Comparison of ENCODE assay signal across 9 mouse cellular contexts in the genomic region with DNA sequence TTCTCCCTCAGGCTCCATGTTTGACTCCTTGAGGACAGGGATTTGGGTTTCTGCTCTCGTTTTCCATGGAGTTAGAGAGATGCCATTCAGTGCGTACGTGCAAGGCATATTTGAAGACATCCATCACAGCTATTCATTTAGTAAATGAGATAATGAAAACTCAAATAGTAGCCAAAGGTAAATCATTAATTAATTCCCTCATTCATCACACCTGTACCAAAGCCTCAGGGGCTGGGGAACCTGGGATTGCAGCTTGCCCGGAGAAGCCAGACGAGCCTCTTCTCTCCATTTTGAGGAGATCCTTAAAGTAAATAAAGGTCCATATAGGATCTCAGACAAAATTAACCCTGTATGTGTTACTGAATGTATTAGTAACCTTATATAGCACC. TPM values are rescaled to one million over a fixed set of nuclear protein-coding genes. Genes with fewer than 3 reads are reported as not detected.
DNase-seq lines count a peak whose midpoint lies in the region; ATAC-seq and TF ChIP-seq lines count a peak whose summit lies in the region.
"Had no signal": no experiment of that assay in that cellular context is flagged by ENCODE, and none has a peak within 500 bp of the region (broad histone marks: within the 10 kb centered on the region; RNA-seq: fewer than 3 reads in every experiment).

No protein-coding gene starts in this region.

- no peak for TF ChIP-seq POLR2A in limb, embryonic 14.5 days (IDR thresholded peaks at IDR 0.05; ENCODE audit: borderline replicate concordance, extremely low read depth, insufficient read depth, insufficient read length)
- TF ChIP-seq POLR2A in olfactory bulb, adult 2 months (IDR thresholded peaks at IDR 0.05; ENCODE audit: insufficient read depth, low read depth, low read length) = no peak

- no peak for TF ChIP-seq CTCF in olfactory bulb, adult 2 months (IDR thresholded peaks at IDR 0.05; ENCODE audit: insufficient read depth, low read depth, low read length)

- DNase-seq in kidney, adult 9 months = peak; percentile 58
- no peak for DNase-seq in kidney, postnatal 4 days
- DNase-seq in hindbrain, embryonic 11.5 days (ENCODE audit: low spot score) = no peak
- DNase-seq in limb, embryonic 14.5 days (ENCODE audit: low spot score) = no peak
- DNase-seq in lung, postnatal 4 days = no peak
- DNase-seq in cerebellum, adult 8-10 months = no peak
- DNase-seq: thymus, postnatal 14 days had no signal

- H3K4me2 ChIP-seq in hindbrain, embryonic 11.5 days (replicated peaks; ENCODE audit: low read depth, low read length) = peak overlapping the region; percentile 82
- peak overlapping the region; percentile 96 for H3K4me2 ChIP-seq in limb, embryonic 14.5 days (replicated peaks; ENCODE audit: low read depth, low read length, severe bottlenecking)

- H3K9ac ChIP-seq in hindbrain, embryonic 11.5 days (ENCODE audit: low read depth, low read length) = no peak overlapping the region
- H3K9ac ChIP-seq in limb, embryonic 14.5 days (ENCODE audit: low read depth, low read length, severe bottlenecking) = no peak overlapping the region

- no peaks in the 10 kb centered on the region for H3K36me3 ChIP-seq in hindbrain, embryonic 11.5 days (ENCODE audit: control insufficient read depth, insufficient read depth, low read length)
- H3K36me3 ChIP-seq in limb, embryonic 14.5 days (ENCODE audit: control insufficient read depth, insufficient read depth, low read length) = no peaks in the 10 kb centered on the region

- H3K4me3 ChIP-seq in hindbrain, embryonic 11.5 days (ENCODE audit: low read depth, low read length) = peak overlapping the region; percentile 8
- H3K4me3 ChIP-seq in limb, embryonic 14.5 days (replicated peaks; ENCODE audit: low read length) = peak overlapping the region; percentile 81; the same call in 1 of the 2 replicates
- no peak overlapping the region for H3K4me3 ChIP-seq in olfactory bulb, adult 2 months (ENCODE audit: insufficient read depth, low read depth, low read length)

- no peaks in the 10 kb centered on the region for H3K9me3 ChIP-seq in hindbrain, embryonic 11.5 days (ENCODE audit: control insufficient read depth, low read length)
- no peaks in the 10 kb centered on the region for H3K9me3 ChIP-seq in limb, embryonic 14.5 days (ENCODE audit: control insufficient read depth, low read length)

- ATAC-seq in hindbrain, embryonic 11.5 days (ENCODE audit: low FRiP score) = no peak
- no peak for ATAC-seq in limb, embryonic 14.5 days (ENCODE audit: low FRiP score, low read depth)
- ATAC-seq in megakaryocyte, adult 5-6 weeks (ENCODE audit: poor library complexity, severe bottlenecking) = no peak

- peak overlapping the region; percentile 80; the same call in 1 of the 2 replicates for H3K27ac ChIP-seq in hindbrain, embryonic 11.5 days (ENCODE audit: low read depth, low read length)
- H3K27ac ChIP-seq in limb, embryonic 14.5 days (replicated peaks; ENCODE audit: low read depth, low read length) = no peak overlapping the region
- H3K27ac ChIP-seq in olfactory bulb, adult 2 months (ENCODE audit: insufficient read depth, low read depth, low read length) = peak overlapping the region; percentile 84

- H3K4me1 ChIP-seq in hindbrain, embryonic 11.5 days (replicated peaks; ENCODE audit: control insufficient read depth, insufficient read depth, low read length) = no peaks in the 10 kb centered on the region; the same call in 1 of the 2 replicates
- peaks cover 19% of the 10 kb centered on the region for H3K4me1 ChIP-seq in limb, embryonic 14.5 days (ENCODE audit: control insufficient read depth, insufficient read depth, low read length)
- H3K4me1 ChIP-seq in olfactory bulb, adult 2 months (ENCODE audit: control insufficient read depth, insufficient read depth, low read length) = peaks cover 4% of the 10 kb centered on the region; the same call in 1 of the 2 replicates

- WGBS in hindbrain, embryonic 11.5 days = 4% methylated on average over 5 of the region's 5 CpGs
- WGBS in limb, embryonic 14.5 days = 30% methylated on average over 5 of the region's 5 CpGs
- WGBS in olfactory bulb, adult 2 months = 74% methylated on average over 5 of the region's 5 CpGs

- no peaks in the 10 kb centered on the region for H3K27me3 ChIP-seq in hindbrain, embryonic 11.5 days (ENCODE audit: control insufficient read depth, insufficient read depth, low read length)
- H3K27me3 ChIP-seq in limb, embryonic 14.5 days (ENCODE audit: control insufficient read depth, insufficient read depth, low read length) = no peaks in the 10 kb centered on the region

RNA-seq across cellular contexts. Expression of a gene that starts 1.1 kb away (rescaled TPM):
- 15.2 and 19.3 TPM in 2 replicates for polyA plus RNA-seq in hindbrain, embryonic 11.5 days (2014; fragmentation: Nextera tagmentation; extraction: Ambion mirVana)
- 22.2 and 25.8 TPM in 2 replicates for polyA plus RNA-seq in limb, embryonic 14.5 days (2012; rRNA removed)
- polyA plus RNA-seq in limb, embryonic 14.5 days (2014; fragmentation: Nextera tagmentation; extraction: Ambion mirVana) = 22.2 and 23.7 TPM in 2 replicates
- not detected in 2 replicates for polyA plus RNA-seq in olfactory bulb, adult 2 months (2012; ENCODE audit: insufficient read depth, insufficient read length, low replicate concordance, missing spikeins)
- total RNA-seq in megakaryocyte, adult 5-6 weeks (2015) = 0.09 and 0.23 TPM in 2 replicates
- total RNA-seq in megakaryocyte, adult 5-6 weeks (2017) = 0.04 and 0.33 TPM in 2 replicates
